Mouse (Mus musculus) cortical plate, adult 2 months (tissue): ENCODE measurements around the gene Kcnn4. TPM values are rescaled to one million over a fixed set of nuclear protein-coding genes. Genes with fewer than 3 reads are reported as not detected.

ENCODE experiments used
- H3K27ac ChIP-seq: fragments of 200-500 bp; 2 replicates; pipeline ENCODE4 v1.5.1; 2012; ENCODE audit warnings: low read length, control low read depth, inconsistent platforms; ENCODE audit not compliant: insufficient read depth
- H3K4me1 ChIP-seq: fragments of 200-500 bp; 2 replicates; pipeline ENCODE4 v1.6.1; 2011; ENCODE audit warnings: low read length; ENCODE audit not compliant: control insufficient read depth, insufficient read depth
- H3K4me3 ChIP-seq: fragments of 200-500 bp; 2 replicates; pipeline ENCODE4 v1.5.1; 2011; ENCODE audit warnings: mild to moderate bottlenecking, low read length, control low read depth; ENCODE audit not compliant: insufficient read depth
- CTCF ChIP-seq: fragments of 200-500 bp; IDR thresholded peaks from 2 replicates; pipeline ENCODE4 v1.5.1; 2011; ENCODE audit warnings: mild to moderate bottlenecking, control low read depth, low read length; ENCODE audit not compliant: insufficient read depth; ENCODE audit errors: extremely low read depth
- POLR2A ChIP-seq: fragments of 200-500 bp; IDR thresholded peaks from 2 replicates; pipeline ENCODE4 v1.6.1; 2011; ENCODE audit warnings: mild to moderate bottlenecking, low read length, control low read depth; ENCODE audit not compliant: insufficient read depth; ENCODE audit errors: extremely low read depth
- polyA plus RNA-seq: library from polyadenylated mRNA; depleted of rRNA; stranded (reverse); fragments of >200 nt; gene quantifications from 2 replicates; pipeline ENCODE4 v1.2.3, GENCODE M21; 2012

Gene Kcnn4
- polyA plus RNA-seq, 1 experiment, result 0.77 TPM

DNA sequence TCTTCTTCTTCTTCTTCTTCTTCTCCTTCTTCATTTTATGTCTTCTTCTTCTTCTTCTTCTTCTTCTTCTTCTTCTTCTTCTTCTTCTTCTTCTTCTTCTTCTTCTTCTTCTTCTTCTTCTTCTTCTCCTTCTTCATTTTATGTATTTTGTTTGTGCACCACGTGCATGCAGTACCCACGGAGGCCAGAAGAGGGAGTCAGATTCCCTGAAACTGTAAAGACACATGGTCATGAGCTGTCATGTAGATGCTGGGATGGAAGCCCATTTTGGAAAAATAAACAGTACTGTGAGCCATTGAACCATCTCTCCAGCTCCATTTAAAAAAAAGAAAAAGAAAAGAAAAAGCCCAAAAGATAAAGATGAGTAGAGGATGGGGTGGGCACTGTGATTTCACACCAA lies 31.8 kb upstream of the Kcnn4 start:
- H3K4me3 ChIP-seq, result no peak overlapping the region
- TF ChIP-seq CTCF (peak; percentile 12; the same call in 1 of the 2 replicates), POLR2A (no peak)
- H3K27ac ChIP-seq, result no peak overlapping the region

DNA sequence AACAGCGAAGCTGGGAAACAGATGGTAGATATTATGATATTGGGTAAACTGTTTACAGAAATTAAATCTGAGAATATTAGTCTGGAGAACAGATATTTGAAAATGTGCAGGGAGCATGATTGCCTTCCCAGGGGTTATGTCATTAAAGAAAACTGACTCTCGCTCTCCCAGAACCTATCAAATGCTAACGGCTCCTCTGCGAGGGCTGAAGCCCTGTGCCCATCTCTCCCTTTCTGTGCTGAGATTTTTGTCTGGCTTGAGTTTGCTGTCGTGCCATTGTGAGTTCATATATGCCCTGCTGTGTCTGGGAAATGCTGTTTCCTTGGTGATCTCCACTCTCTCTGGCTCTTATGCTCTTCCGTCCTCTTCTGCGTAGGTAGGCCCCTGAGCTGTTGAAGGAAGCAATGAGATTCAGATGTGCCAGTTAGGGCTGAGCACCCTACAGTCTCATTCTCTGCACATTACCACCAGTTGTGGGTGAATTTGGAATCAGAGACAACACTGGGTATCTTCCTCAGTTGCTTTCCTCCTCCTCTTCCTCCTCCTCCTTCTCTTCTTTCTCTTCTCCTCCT lies 26.3 kb upstream of the Kcnn4 start:
- Histone ChIP-seq H3K27ac (no peak overlapping the region), H3K4me3 (no peak overlapping the region), H3K4me1 (no peaks in the 10 kb centered on the region)
- TF ChIP-seq CTCF (no peak), POLR2A (0 out of 2 replicates have a peak, but pooled peaks have one; percentile 13)

More for the DNA sequence above, 31.8 kb upstream of the Kcnn4 start:
- no peaks in the 10 kb centered on the region for H3K4me1 ChIP-seq

DNA sequence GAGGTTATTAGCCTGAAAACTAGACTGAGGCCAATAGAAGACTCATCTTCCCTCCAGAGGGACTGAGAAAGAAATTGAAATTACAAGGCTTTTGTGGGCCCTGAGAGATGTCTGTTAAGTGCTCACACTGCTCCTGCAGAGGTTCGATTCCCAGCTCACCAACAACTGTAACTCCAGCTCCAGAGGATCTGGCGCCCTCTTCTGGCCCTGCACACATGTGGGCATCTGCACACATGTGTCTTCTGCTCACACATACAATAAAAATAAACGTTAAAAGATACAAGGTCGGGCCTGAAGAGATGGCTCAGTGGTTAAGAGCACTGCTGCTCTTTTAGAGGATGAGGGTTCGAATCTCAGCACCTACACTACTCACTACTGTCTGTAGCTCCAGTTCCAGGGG lies 23.6 kb upstream of the Kcnn4 start:
- TF ChIP-seq CTCF, result no peak
- TF ChIP-seq POLR2A, result no peak
- Histone ChIP-seq H3K4me3 (no peak overlapping the region), H3K27ac (no peak overlapping the region), H3K4me1 (no peaks in the 10 kb centered on the region)

DNA sequence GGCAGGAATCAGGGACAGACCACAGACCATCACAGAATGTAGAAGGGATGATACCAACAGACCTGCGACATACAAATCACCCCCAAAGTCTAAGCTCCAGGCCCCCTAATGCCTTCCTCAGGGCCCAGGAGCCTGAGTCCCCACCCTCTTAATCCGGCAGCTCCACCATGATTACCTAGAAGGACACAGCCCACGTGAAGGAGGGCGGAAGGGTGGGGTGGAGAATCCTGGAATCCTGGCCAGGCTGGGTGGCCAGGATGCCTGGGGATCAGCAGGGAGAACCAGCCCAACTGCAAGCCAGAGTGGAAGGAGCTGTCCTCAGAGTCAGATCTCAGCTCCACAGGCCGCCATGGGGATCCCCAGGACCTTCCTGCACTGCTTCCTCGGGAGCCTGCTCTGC lies 21.2 kb upstream of the Kcnn4 start, which contains the start of gene Lypd5:
Gene Lypd5 (plus strand): TSS at position 301 of the 400 bp plus-strand sequence.
- no peak within 1 kb of the TSS for H3K27ac ChIP-seq
- H3K4me3 ChIP-seq, result no peak within 1 kb of the TSS

DNA sequence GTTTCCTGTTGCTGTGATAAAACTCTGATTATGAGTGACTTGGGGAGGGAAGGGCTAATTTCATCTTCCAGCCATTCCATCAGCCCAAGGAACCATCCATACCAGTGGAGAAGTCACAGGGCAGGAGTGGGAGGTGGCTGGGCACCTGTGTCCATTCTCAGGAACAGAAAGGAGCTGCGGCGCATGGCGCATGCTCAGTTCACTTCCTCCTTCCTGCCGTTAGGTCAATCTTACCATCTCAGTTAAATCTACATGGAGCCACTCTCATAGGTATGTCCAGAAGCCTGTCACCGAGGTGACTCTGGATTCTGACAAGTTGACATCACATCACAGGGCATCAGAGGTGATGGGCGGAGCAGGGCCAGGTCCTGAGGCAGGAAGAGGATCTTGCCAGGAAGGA lies 14.4 kb upstream of the Kcnn4 start:
- Histone ChIP-seq H3K4me1 (no peaks in the 10 kb centered on the region), H3K4me3 (no peak overlapping the region), H3K27ac (no peak overlapping the region)
- TF ChIP-seq POLR2A (no peak), CTCF (no peak)

More for the DNA sequence above, 21.2 kb upstream of the Kcnn4 start, which contains the start of gene Lypd5:
- H3K4me1 ChIP-seq, result no peaks in the 10 kb centered on the region
- TF ChIP-seq POLR2A (no peak), CTCF (no peak)

DNA sequence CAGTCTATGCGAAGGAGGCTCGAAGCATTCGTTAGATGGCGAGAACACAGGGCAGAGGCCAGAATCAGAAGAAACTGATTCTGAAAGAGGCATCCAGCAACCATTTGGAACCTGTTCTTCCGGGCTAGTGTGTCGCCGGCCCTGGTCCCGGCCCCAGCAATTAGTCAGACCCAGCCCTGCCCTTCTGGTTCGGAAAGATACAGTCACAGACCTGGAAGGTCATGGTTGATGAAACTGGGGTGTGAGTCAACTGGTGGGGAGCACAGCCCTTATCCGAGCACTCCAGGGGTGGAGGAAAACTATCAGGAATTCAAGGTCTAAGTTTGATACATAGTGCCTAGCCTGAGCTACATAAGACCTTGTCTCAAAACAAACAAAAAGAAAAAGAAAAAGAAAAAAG lies 14.0 kb upstream of the Kcnn4 start:
- Histone ChIP-seq H3K27ac (no peak overlapping the region), H3K4me1 (no peaks in the 10 kb centered on the region), H3K4me3 (no peak overlapping the region)
- TF ChIP-seq POLR2A, result no peak
- TF ChIP-seq CTCF, result no peak

DNA sequence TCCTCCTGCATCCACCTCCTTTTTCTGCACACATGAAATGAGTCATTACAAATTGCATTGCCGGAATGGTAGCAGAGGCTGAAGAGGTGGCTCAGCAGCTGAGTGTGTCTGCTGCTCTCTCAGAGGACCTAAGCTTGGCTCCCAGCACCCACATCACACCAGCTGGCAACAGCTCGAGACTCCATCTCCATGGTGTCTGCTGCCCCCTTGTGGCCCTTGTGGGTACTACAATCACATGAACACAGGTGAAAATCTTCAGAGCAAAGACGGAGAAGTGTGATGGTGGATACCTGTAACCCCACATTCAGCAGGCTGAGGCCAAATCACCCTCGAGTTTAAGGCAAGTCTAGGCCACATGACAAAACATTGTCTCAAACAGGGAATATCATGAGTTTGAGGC lies 12.2 kb upstream of the Kcnn4 start:
- TF ChIP-seq POLR2A (no peak), CTCF (0 out of 2 replicates have a peak, but pooled peaks have one; percentile 4)
- no peaks in the 10 kb centered on the region for H3K4me1 ChIP-seq
- H3K4me3 ChIP-seq, result no peak overlapping the region
- H3K27ac ChIP-seq, result no peak overlapping the region

DNA sequence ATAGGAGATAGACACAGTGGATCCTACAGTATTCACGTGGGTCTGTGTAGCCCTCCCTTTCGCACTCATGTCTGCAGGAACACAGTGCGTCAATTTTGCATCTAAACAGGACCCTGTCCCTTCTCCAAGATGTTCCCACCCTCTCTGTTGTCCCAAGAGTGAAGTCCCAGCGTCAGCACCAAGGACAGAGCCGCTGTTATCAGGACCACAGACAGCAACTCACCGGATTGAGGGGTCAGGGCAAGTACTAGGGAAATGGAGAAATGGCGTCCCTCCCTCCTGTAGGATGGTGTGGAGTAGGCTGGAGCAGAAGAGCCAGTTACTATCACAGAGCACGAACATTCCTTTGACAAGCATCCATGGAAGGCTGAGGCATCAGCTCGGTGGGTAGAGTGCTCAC lies 10.8 kb upstream of the Kcnn4 start:
- Histone ChIP-seq H3K4me3 (no peak overlapping the region), H3K27ac (no peak overlapping the region), H3K4me1 (no peaks in the 10 kb centered on the region; the same call in 1 of the 2 replicates)
- TF ChIP-seq CTCF (no peak), POLR2A (no peak)

DNA sequence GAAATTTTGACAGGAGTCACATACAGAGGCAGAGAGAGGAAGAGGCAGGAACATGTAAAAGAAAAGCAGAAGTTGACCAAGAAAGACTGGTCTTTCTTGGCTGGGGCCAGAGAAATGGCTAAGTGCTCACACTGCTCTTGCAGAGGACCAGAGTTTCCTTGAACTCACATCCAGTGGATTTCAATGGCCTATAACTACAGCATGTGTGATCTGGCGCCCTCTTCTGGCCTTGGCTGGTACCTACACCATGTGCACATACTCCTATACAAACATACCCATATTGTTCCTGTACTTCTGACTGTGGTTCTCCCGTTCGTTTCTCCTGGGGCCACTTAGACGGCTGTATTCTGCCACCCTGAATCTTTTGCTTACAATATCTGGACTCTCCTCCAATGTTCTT lies 9.1 kb upstream of the Kcnn4 start:
- H3K4me3 ChIP-seq, result no peak overlapping the region
- H3K27ac ChIP-seq, result no peak overlapping the region
- no peak for TF ChIP-seq CTCF
- TF ChIP-seq POLR2A, result no peak
- H3K4me1 ChIP-seq, result peaks cover 1% of the 10 kb centered on the region; the same call in 1 of the 2 replicates

DNA sequence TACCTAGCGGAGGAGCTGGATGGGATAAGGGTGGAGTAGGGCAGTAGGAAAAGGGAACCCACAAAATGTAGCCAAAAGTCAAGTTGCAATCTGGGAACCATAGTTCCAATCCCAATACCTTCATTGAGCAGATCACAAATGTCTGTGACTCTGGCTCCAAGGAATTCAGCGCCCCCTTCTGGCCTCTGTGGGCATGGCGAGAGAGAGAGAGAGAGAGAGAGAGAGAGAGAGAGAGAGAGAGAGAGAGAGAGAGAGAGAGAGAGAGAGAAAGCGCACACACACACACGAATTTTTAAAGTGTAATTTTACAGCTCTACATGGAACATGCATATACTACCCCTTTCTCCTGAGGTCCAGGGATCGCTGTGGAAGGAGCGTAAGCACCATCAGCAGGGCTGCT lies 6.8 kb upstream of the Kcnn4 start:
- TF ChIP-seq POLR2A (no peak), CTCF (peak; percentile 28; the same call in 1 of the 2 replicates)
- H3K4me1 ChIP-seq, result peaks cover 1% of the 10 kb centered on the region; the same call in 1 of the 2 replicates
- H3K27ac ChIP-seq, result no peak overlapping the region
- H3K4me3 ChIP-seq, result no peak overlapping the region

DNA sequence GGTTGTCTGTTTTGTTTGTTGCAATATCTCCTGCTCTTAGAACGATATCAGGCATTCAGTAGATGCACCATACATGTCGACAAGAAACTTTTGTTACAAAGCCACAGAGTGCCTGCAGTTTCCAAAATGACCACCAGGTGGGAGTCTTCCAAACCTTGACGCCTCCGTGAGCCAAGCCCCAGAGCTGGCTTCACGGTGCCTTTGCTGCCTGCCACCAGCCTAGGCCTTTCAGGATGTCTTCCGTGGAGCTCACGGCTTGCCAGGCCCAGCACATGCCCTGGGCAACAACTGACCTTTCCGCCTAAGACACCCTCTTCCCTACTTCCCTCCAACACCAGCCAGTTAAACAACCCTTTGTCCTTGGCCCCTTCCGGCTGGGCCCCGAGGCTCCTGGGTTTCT lies 5.2 kb upstream of the Kcnn4 start:
- H3K4me3 ChIP-seq, result no peak overlapping the region
- H3K4me1 ChIP-seq, result peaks cover 1% of the 10 kb centered on the region; the same call in 1 of the 2 replicates
- TF ChIP-seq CTCF, result peak; percentile 75
- peak; percentile 21; the same call in 1 of the 2 replicates for TF ChIP-seq POLR2A
- no peak overlapping the region for H3K27ac ChIP-seq
